Mouse (Mus musculus): ENCODE data around the gene Islr2.

DNA sequence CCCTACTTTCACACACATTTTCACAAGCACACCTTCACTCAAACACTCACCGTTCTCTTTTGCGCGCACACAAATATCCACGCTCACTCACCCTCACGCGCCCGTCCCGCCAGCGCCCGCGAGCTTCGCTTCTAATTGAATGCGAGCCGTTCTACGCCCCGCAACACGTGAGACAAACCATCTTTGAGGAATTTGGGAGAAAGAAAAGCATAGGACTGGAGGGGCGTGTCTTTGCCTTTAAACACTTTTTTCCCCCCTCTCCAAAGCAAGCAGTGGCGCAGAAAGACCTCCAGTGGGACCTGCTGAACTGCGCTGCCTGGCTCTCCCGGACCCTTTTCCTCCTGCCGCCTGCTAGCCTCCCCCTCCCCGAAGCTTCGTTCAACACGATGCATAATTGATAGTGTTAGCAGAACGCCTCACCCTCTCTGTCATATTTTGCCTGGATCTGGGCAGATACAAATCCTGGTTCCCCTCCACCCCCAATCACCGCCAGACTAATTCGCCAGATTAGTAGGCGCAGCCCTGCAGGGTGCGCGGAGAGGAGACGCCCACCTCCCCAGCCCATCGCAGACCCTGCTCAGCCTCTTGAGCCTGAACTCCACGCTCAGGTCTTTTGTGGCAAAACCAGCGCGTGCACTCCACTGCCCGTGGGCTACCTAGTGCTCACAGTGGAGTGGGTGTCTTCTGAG lies 2.1 kb downstream of the Islr2 start:
- no peak for TF ChIP-seq ZNF384 (IDR thresholded peaks at IDR 0.05; ENCODE audit: low read depth, low read length)
- no peak for TF ChIP-seq CHD2 (IDR thresholded peaks at IDR 0.05; ENCODE audit: low read depth, low read length)
- no peak for TF ChIP-seq HCFC1 (IDR thresholded peaks at IDR 0.05; ENCODE audit: borderline replicate concordance, insufficient read depth, low read length)
- TF ChIP-seq ZC3H11A (IDR thresholded peaks at IDR 0.05; ENCODE audit: borderline replicate concordance, low read depth, low read length): no peak
